Mouse (Mus musculus): ENCODE data around the gene Robo1.

The Robo1 gene

GRCm38 (mm10) chr16:72735588-72735987, 427.5 kb downstream of the Robo1 start:
- no peak for DNase-seq (ENCODE audit: low read depth, low spot score)

GRCm38 (mm10) chr16:72737154-72737553, 429.0 kb downstream of the Robo1 start:
- DNase-seq (ENCODE audit: low read depth, low spot score), result no peak

GRCm38 (mm10) chr16:72740218-72740617, 432.1 kb downstream of the Robo1 start:
- DNase-seq (ENCODE audit: low read depth, low spot score), result no peak

- DNase-seq (ENCODE audit: low read depth, low spot score), result no peak
Measured at GRCm38 (mm10) chr16:72747696-72748095, 439.6 kb downstream of the Robo1 start.

- DNase-seq (ENCODE audit: low read depth, low spot score), result no peak
Measured at GRCm38 (mm10) chr16:72765128-72765913, 457.2 kb downstream of the Robo1 start.

- no peak for DNase-seq (ENCODE audit: low read depth, low spot score)
Measured at GRCm38 (mm10) chr16:72769214-72769834, 461.2 kb downstream of the Robo1 start.

- DNase-seq (ENCODE audit: low read depth, low spot score), result no peak
Measured at GRCm38 (mm10) chr16:72772348-72772747, 464.2 kb downstream of the Robo1 start.

- DNase-seq (ENCODE audit: low read depth, low spot score), result no peak
Measured at GRCm38 (mm10) chr16:72773034-72773433, 464.9 kb downstream of the Robo1 start.

- DNase-seq (ENCODE audit: low read depth, low spot score), result no peak
Measured at GRCm38 (mm10) chr16:72778520-72778919, 470.4 kb downstream of the Robo1 start.

GRCm38 (mm10) chr16:72782171-72782570, 474.1 kb downstream of the Robo1 start:
- no peak for DNase-seq (ENCODE audit: low read depth, low spot score)

- DNase-seq (ENCODE audit: low read depth, low spot score), result no peak
Measured at GRCm38 (mm10) chr16:72786079-72786478, 478.0 kb downstream of the Robo1 start.

- DNase-seq (ENCODE audit: low read depth, low spot score), result no peak
Measured at GRCm38 (mm10) chr16:72786636-72787035, 478.5 kb downstream of the Robo1 start.

GRCm38 (mm10) chr16:72788017-72788416, 479.9 kb downstream of the Robo1 start:
- no peak for DNase-seq (ENCODE audit: low read depth, low spot score)

- no peak for DNase-seq (ENCODE audit: low read depth, low spot score)
Measured at GRCm38 (mm10) chr16:72791181-72791705, 483.1 kb downstream of the Robo1 start.

- DNase-seq (ENCODE audit: low read depth, low spot score), result no peak
Measured at GRCm38 (mm10) chr16:72794692-72795378, 486.7 kb downstream of the Robo1 start.

GRCm38 (mm10) chr16:72795379-72795712, 487.2 kb downstream of the Robo1 start:
- no peak for DNase-seq (ENCODE audit: low read depth, low spot score)

GRCm38 (mm10) chr16:72798405-72798949, 490.4 kb downstream of the Robo1 start:
- no peak for DNase-seq (ENCODE audit: low read depth, low spot score)

GRCm38 (mm10) chr16:72800121-72800749, 492.1 kb downstream of the Robo1 start:
- DNase-seq (ENCODE audit: low read depth, low spot score), result no peak

- DNase-seq (ENCODE audit: low read depth, low spot score), result no peak
Measured at GRCm38 (mm10) chr16:72800788-72801187, 492.7 kb downstream of the Robo1 start.

GRCm38 (mm10) chr16:72808351-72808750, 500.2 kb downstream of the Robo1 start:
- no peak for DNase-seq (ENCODE audit: low read depth, low spot score)

GRCm38 (mm10) chr16:72810942-72811341, 502.8 kb downstream of the Robo1 start:
- DNase-seq (ENCODE audit: low read depth, low spot score), result no peak

- DNase-seq (ENCODE audit: low read depth, low spot score), result no peak
Measured at GRCm38 (mm10) chr16:72811494-72811893, 503.4 kb downstream of the Robo1 start.

All from retina, adult 2 months (tissue).